Mouse (Mus musculus) layer of hippocampus, adult 18-20 months (tissue): ENCODE results near the gene Rps3. TPM values are rescaled to one million over a fixed set of nuclear protein-coding genes. Genes with fewer than 3 reads are reported as not detected.

Experiments used
- DNase-seq, 2 experiments: peaks; one replicate each; pipeline ENCODE4 v3.0.0; 2022; ENCODE audit warnings: low spot score in 2 of 2
- total RNA-seq, 2 experiments: library from RNA; stranded (reverse); gene quantifications; 2 replicates each; pipeline ENCODE4 v1.2.3; 2021

Gene Rps3
- total RNA-seq, 2 experiments from 2014 or later = 288 to 291 TPM

- no peak for DNase-seq
Observed at GRCm38 (mm10) chr7:99444012-99444411, 39.5 kb downstream of the Rps3 start.

GRCm38 (mm10) chr7:99443164-99443563, 40.4 kb downstream of the Rps3 start:
- DNase-seq = no peak

- DNase-seq = no peak
Observed at GRCm38 (mm10) chr7:99441534-99442072, 41.9 kb downstream of the Rps3 start.

- DNase-seq = no peak
Observed at GRCm38 (mm10) chr7:99438881-99439280, 44.7 kb downstream of the Rps3 start.

GRCm38 (mm10) chr7:99436530-99436929, 47.0 kb downstream of the Rps3 start:
- no peak for DNase-seq

- no peak for DNase-seq
Observed at GRCm38 (mm10) chr7:99434672-99435250, 48.8 kb downstream of the Rps3 start.

- DNase-seq = no peak
Observed at GRCm38 (mm10) chr7:99432863-99433262, 50.7 kb downstream of the Rps3 start.

GRCm38 (mm10) chr7:99432248-99432647, 51.3 kb downstream of the Rps3 start:
- peak; percentile 45 to 67 for DNase-seq

GRCm38 (mm10) chr7:99430246-99430645, 53.3 kb downstream of the Rps3 start:
- no peak for DNase-seq

- no peak for DNase-seq
Observed at GRCm38 (mm10) chr7:99429786-99430185, 53.8 kb downstream of the Rps3 start.

- no peak for DNase-seq
Observed at GRCm38 (mm10) chr7:99428836-99429235, 54.7 kb downstream of the Rps3 start.

GRCm38 (mm10) chr7:99427987-99428386, 55.6 kb downstream of the Rps3 start:
- DNase-seq = no peak

Other genes starting within 250 kb of the Rps3 start
- gene Mogat2, start 245.1 kb downstream of the Rps3 start, total RNA-seq = not detected
- 100 to 1,000 TPM in 1 of 2 experiments, 10 to 100 TPM in 1; 99.7 to 105 TPM for gene Map6, start 216.3 kb downstream of the Rps3 start, total RNA-seq
- 10 to 100 TPM; 19.1 to 19.3 TPM for gene Serpinh1, start 130.5 kb downstream of the Rps3 start, total RNA-seq
- gene Gdpd5, start 102.3 kb downstream of the Rps3 start, total RNA-seq = 10 to 100 TPM; 18.8 to 24.5 TPM
- gene Klhl35, start 17.7 kb downstream of the Rps3 start, total RNA-seq = 1 to 10 TPM; 2.2 to 2.3 TPM
- 100 to 1,000 TPM; 143 to 168 TPM for gene Arrb1, start 51.7 kb upstream of the Rps3 start, total RNA-seq
- gene Tpbgl, start 143.4 kb upstream of the Rps3 start, total RNA-seq = 1 to 10 TPM; 5.5 to 6.3 TPM
- 10 to 100 TPM; 11.9 to 12.2 TPM for gene Slco2b1, start 227.6 kb upstream of the Rps3 start, total RNA-seq
- gene Olfr520, start 246.5 kb upstream of the Rps3 start, total RNA-seq = not detected